Mouse (Mus musculus) bone marrow, adult 2 months (tissue): ENCODE data around the gene Tada2b. TPM values are rescaled to one million over a fixed set of nuclear protein-coding genes. Genes with fewer than 3 reads are reported as not detected.

Source experiments
- H3K27ac ChIP-seq: fragments of 200-500 bp; 2 replicates; pipeline ENCODE4 v1.5.1; 2012; ENCODE audit warnings: low read depth, mild to moderate bottlenecking, control low read depth, inconsistent platforms, low read length; ENCODE audit not compliant: control insufficient read depth, poor library complexity, insufficient read depth
- H3K4me1 ChIP-seq: fragments of 200-500 bp; 2 replicates; pipeline ENCODE4 v1.6.1; 2011; ENCODE audit warnings: low read length; ENCODE audit not compliant: control insufficient read depth, insufficient read depth
- H3K4me3 ChIP-seq: fragments of 200-500 bp; replicated peaks from 2 replicates; pipeline ENCODE3; 2011; ENCODE audit warnings: mild to moderate bottlenecking, low read depth, low read length, control low read depth; ENCODE audit not compliant: control insufficient read depth
- CTCF ChIP-seq: fragments of 200-500 bp; IDR thresholded peaks from 2 replicates; pipeline ENCODE4 v1.5.1; 2011; ENCODE audit warnings: low read length, control low read depth; ENCODE audit not compliant: control insufficient read depth, insufficient read depth
- POLR2A ChIP-seq: fragments of 200-500 bp; IDR thresholded peaks from 2 replicates; pipeline ENCODE4 v1.6.1; 2011; ENCODE audit warnings: low read depth, mild to moderate bottlenecking, control low read depth, low read length, borderline replicate concordance; ENCODE audit not compliant: control insufficient read depth
- WGBS: fragments of 180-500 bp; shearing (Covaris S2); methylation state at CpG from one replicate; pipeline ENCODE4 v1.1.7; 2018; 5-methylcytosine and 5-hydroxymethylcytosine counted together
- polyA plus RNA-seq: library from polyadenylated mRNA; stranded (reverse); fragments of >200 nt; gene quantifications from 2 replicates; pipeline ENCODE4 v1.2.4, GENCODE M21; 2011; ENCODE audit warnings: low replicate concordance; ENCODE audit not compliant: missing spikeins, insufficient read depth, insufficient read length

Tada2b gene
- polyA plus RNA-seq, 1 experiment = 7.9 TPM

GRCm38 (mm10) chr5:36519751-36520150 lies 35.7 kb upstream of the Tada2b start:
- no peak for TF ChIP-seq CTCF
- no peak for TF ChIP-seq POLR2A
- 89% methylated on average over 3 of the region's 3 CpGs for WGBS
- H3K4me1 ChIP-seq = no peaks in the 10 kb centered on the region
- no peak overlapping the region for H3K27ac ChIP-seq
- no peak overlapping the region for H3K4me3 ChIP-seq

GRCm38 (mm10) chr5:36517596-36517995 lies 33.5 kb upstream of the Tada2b start:
- WGBS = 84% methylated on average over 3 of the region's 3 CpGs
- H3K4me1 ChIP-seq = no peaks in the 10 kb centered on the region

DNA sequence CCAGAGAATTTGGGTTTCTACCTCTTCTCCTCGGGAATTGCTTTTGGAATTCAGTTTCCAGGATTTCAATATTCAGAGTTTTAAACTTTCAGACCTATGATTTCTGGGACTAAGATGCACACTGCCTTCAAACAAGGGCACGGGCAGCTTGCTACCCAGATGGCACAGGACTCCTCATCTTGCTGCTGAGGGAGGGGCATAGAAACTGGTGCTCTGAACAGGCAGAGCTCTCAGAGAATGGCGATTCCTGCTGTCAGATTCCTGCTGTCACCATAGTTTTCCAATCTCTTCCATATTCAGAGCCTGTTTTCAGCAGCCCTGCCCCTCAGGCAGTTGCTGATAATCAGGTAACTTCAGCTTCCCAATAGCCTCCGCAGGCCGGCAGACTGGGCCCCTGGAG lies 31.5 kb upstream of the Tada2b start:
- 84% methylated on average over 5 of the region's 5 CpGs for WGBS
- H3K4me1 ChIP-seq = no peaks in the 10 kb centered on the region
- H3K4me3 ChIP-seq = no peak overlapping the region
- TF ChIP-seq POLR2A (no peak), CTCF (no peak)
- H3K27ac ChIP-seq = no peak overlapping the region

More at GRCm38 (mm10) chr5:36517596-36517995, 33.5 kb upstream of the Tada2b start:
- no peak overlapping the region for H3K4me3 ChIP-seq
- no peak for TF ChIP-seq POLR2A
- TF ChIP-seq CTCF = no peak
- H3K27ac ChIP-seq = no peak overlapping the region

DNA sequence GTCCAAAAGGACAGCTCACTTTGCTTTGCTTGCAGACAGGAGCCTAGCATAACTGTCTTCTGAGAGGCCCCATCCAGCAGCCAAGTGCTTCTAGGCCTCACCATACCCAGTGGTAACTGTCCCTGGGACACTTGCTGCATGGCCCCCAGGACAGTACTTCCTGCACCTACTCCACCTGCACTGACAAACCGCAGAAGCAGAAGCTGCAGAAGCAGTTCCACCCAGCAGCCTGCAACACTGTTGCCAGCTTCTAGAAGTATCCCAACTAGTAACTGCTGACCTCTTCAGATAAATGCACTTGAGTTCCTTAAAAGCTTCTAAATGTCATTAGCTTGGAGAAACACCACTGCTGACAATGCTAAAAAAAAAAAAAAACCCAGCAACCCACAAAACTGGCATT lies 31.0 kb upstream of the Tada2b start:
- Histone ChIP-seq H3K4me1 (no peaks in the 10 kb centered on the region), H3K27ac (no peak overlapping the region), H3K4me3 (no peak overlapping the region)
- 77% methylated on average over 1 of the region's 1 CpGs for WGBS
- no peak for TF ChIP-seq CTCF
- no peak for TF ChIP-seq POLR2A

DNA sequence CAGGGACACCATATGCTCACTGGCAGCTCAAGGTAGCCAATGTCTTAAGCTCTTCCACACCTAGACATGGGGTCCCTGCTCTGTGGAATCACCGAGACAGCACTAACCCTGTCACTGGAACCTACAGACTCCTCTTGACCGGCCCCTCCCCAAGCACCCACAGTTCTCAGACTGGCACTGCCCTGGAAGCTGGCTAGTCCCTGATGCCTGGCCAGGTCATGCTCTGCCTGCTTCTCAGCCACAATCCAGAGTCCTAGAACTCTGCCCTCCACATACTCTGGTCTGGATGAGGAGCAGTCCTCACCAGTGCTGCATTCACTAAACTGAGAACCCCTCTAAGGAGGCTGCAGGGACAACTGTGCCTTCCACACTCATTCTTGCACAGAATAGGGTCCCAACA lies 26.9 kb upstream of the Tada2b start:
- WGBS = 90% methylated on average over 2 of the region's 2 CpGs

GRCm38 (mm10) chr5:36508351-36508750 lies 24.3 kb upstream of the Tada2b start:
- TF ChIP-seq POLR2A (no peak), CTCF (no peak)
- WGBS = 87% methylated on average over 10 of the region's 10 CpGs
- H3K4me1 ChIP-seq = no peaks in the 10 kb centered on the region
- H3K27ac ChIP-seq = no peak overlapping the region
- H3K4me3 ChIP-seq = no peak overlapping the region

More for the DNA sequence above, 26.9 kb upstream of the Tada2b start:
- H3K4me3 ChIP-seq = no peak overlapping the region
- TF ChIP-seq CTCF (no peak), POLR2A (no peak)
- H3K27ac ChIP-seq = no peak overlapping the region
- no peaks in the 10 kb centered on the region for H3K4me1 ChIP-seq

- no peak for TF ChIP-seq CTCF
- H3K4me1 ChIP-seq = no peaks in the 10 kb centered on the region
- no peak overlapping the region for H3K27ac ChIP-seq
- no peak overlapping the region for H3K4me3 ChIP-seq
- WGBS = 84% methylated on average over 5 of the region's 5 CpGs
These were observed 21.6 kb upstream of the Tada2b start for GRCm38 (mm10) chr5:36505643-36506042.

DNA sequence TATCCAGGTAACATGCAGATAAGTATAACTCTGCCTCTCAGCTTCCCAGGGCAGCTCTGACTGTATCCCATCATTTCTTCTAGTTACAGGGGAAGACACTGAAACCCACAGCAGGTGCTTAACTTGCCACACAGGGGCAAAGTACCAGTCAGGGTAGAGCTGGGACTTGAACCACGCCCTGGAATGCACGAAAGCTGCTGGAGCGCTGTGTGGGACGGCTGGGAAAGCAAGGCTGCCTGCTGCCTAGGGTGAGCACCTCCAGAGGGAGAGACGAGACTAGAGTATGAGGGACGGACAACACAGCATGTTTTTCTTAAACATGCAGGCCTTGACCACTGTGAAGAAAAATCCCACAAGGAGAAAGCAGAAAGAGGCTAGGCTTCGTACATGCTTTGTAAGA lies 21.1 kb upstream of the Tada2b start:
- TF ChIP-seq POLR2A (no peak), CTCF (no peak)
- H3K4me1 ChIP-seq = no peaks in the 10 kb centered on the region
- WGBS = 92% methylated on average over 7 of the region's 7 CpGs
- no peak overlapping the region for H3K4me3 ChIP-seq
- H3K27ac ChIP-seq = no peak overlapping the region

DNA sequence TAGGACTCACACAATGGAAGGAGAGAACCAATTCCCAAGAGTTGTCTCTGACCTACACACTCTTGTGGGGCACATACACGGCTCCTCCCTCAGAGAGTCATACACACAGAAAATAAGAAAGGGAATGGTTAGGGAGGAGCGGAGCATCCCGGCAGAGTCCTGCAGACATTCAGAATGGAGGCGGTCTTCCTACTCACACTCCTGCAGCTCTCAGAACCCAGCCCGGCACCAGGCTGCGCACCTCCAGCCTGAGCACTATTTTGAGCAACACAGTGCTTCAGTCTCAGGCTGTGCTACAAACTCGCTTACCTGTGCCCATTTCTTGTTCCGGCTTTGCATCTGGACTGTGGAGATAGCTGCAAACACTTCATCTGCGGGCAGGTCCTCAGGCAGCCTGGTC lies 10.6 kb upstream of the Tada2b start:
- no peak overlapping the region for H3K4me3 ChIP-seq
- no peaks in the 10 kb centered on the region for H3K4me1 ChIP-seq
- WGBS = 93% methylated on average over 9 of the region's 9 CpGs
- H3K27ac ChIP-seq = no peak overlapping the region
- TF ChIP-seq POLR2A (no peak), CTCF (no peak)
